Mouse (Mus musculus) cerebellum, adult 2 months (tissue): Measurements from ENCODE around the gene Tyro3.

Source experiments
- CTCF ChIP-seq: fragments of 200-500 bp; IDR thresholded peaks from 2 replicates; pipeline ENCODE4 v1.5.1; 2011; ENCODE audit warnings: low read depth, mild to moderate bottlenecking, control low read depth, low read length, moderate library complexity, borderline replicate concordance; ENCODE audit not compliant: insufficient read depth
- POLR2A ChIP-seq: fragments of 200-500 bp; IDR thresholded peaks from 2 replicates; pipeline ENCODE4 v1.6.1; 2011; ENCODE audit warnings: low read length, control low read depth, borderline replicate concordance; ENCODE audit not compliant: insufficient read depth

DNA sequence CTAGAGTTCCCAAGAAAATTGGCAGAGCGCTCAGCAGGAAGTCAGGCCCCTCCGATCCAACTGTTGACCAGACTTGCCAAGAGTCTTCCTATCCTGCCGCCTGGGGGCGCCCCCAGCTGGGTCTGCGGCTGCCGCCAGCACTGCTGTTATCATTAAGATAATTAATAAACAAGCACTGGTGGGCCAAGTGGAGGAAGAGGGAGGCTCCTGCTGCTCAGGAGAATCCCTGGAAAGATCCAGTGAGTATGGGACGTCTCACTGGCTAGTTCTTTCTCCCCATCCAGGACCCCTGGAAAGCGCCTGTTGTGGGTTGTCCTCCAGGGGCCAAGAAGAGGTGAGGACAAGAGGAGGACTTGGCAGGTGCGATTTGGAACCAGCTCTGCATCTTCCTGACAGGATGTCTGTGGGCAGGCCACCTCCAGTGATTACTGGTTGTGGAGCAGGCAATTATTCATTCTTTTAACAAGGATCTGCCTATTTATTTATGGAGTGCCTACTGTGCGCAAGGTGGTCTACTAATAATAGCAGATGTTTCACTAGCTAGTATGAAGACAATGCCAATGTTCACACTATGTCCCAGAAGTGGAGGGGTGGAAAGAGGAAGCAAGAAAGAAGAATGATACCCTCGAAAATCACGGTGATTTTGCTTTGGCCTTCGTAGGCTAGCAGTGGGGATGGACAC, 854 bp downstream of the Tyro3 start:
- TF ChIP-seq CTCF (peak; percentile 43; the same call in 1 of the 2 replicates), POLR2A (no peak)
